Mouse (Mus musculus) neural tube, embryonic 11.5 days (tissue): ENCODE measurements around the gene Myt1l. TPM values are rescaled to one million over a fixed set of nuclear protein-coding genes. Genes with fewer than 3 reads are reported as not detected.
A peak's percentile ranks its signal among the peaks of the same experiment; 100 is the strongest.

Experiments used
- ATAC-seq: fragments of 200-750 bp; cut with Nextera tagmentation; 2 replicates; pipeline ENCODE4 v1.8.0; 2017; ENCODE audit warnings: moderate number of reproducible peaks, mild to moderate bottlenecking, moderate TSS enrichment, moderate library complexity; ENCODE audit not compliant: insufficient read depth, low FRiP score, low TSS enrichment
- DNase-seq: peaks from one replicate; pipeline ENCODE4 v3.0.0-alpha.2; 2015; ENCODE audit warnings: low spot score
- H3K27ac ChIP-seq: fragments of 300-500 bp; sonication (generic); 2 replicates; pipeline ENCODE4 v1.5.1; 2014; ENCODE audit warnings: low read depth, mild to moderate bottlenecking, low read length
- H3K27me3 ChIP-seq: fragments of 300-500 bp; sonication (generic); 2 replicates; pipeline ENCODE4 v1.6.1; 2014; ENCODE audit warnings: mild to moderate bottlenecking, low read length, mixed read lengths; ENCODE audit not compliant: control insufficient read depth, insufficient read depth
- H3K36me3 ChIP-seq: fragments of 300-500 bp; sonication (generic); 2 replicates; pipeline ENCODE4 v1.6.1; 2014; ENCODE audit warnings: mild to moderate bottlenecking, low read length, moderate library complexity, mixed read lengths; ENCODE audit not compliant: control insufficient read depth, insufficient read depth
- H3K4me1 ChIP-seq: fragments of 300-500 bp; sonication (generic); 2 replicates; pipeline ENCODE4 v1.6.1; 2014; ENCODE audit warnings: low read length, mixed read lengths; ENCODE audit not compliant: control insufficient read depth, insufficient read depth
- H3K4me2 ChIP-seq: fragments of 300-500 bp; sonication (generic); 2 replicates; pipeline ENCODE4 v1.6.1; 2014; ENCODE audit warnings: low read depth, mild to moderate bottlenecking, moderate library complexity
- H3K4me3 ChIP-seq: fragments of 300-500 bp; sonication (generic); 2 replicates; pipeline ENCODE4 v1.5.1; 2014; ENCODE audit warnings: low read depth, low read length
- H3K9ac ChIP-seq: fragments of 300-500 bp; sonication (generic); 2 replicates; pipeline ENCODE4 v1.6.1; 2014; ENCODE audit warnings: mild to moderate bottlenecking, low read length
- H3K9me3 ChIP-seq: fragments of 300-500 bp; sonication (generic); 2 replicates; pipeline ENCODE4 v1.6.1; 2016; ENCODE audit warnings: low read length; ENCODE audit not compliant: control insufficient read depth
- WGBS: fragments of 180-500 bp; shearing (Covaris S2); extraction: QIAGEN DNeasy Blood & Tissue Kit; methylation state at CpG from one replicate; pipeline ENCODE4 v1.1.7; 2014; 5-methylcytosine and 5-hydroxymethylcytosine counted together
- polyA plus RNA-seq: library from polyadenylated mRNA; unstranded; fragments of >200 nt; fragmentation: Nextera tagmentation; extraction: Ambion mirVana; gene quantifications from 2 replicates; pipeline ENCODE4 v1.2.1, GENCODE M21; 2014

The Myt1l gene
- polyA plus RNA-seq, 1 experiment from 2014 or later = 23.8 TPM

GRCm38 (mm10) chr12:29599916-29600315 lies 71.7 kb downstream of the Myt1l start:
- WGBS = 69% methylated on average over 6 of the region's 6 CpGs
- ATAC-seq (no peak), DNase-seq (no peak)

GRCm38 (mm10) chr12:29601223-29601622 lies 73.0 kb downstream of the Myt1l start:
- WGBS = 81% methylated on average over 6 of the region's 6 CpGs

More at GRCm38 (mm10) chr12:29599916-29600315, 71.7 kb downstream of the Myt1l start:
- H3K9ac ChIP-seq = no peak overlapping the region
- H3K36me3 ChIP-seq = no peaks in the 10 kb centered on the region
- H3K4me2 ChIP-seq = no peak overlapping the region
- no peaks in the 10 kb centered on the region for H3K27me3 ChIP-seq
- no peak overlapping the region for H3K4me3 ChIP-seq
- H3K27ac ChIP-seq = no peak overlapping the region
- no peaks in the 10 kb centered on the region for H3K9me3 ChIP-seq
- no peaks in the 10 kb centered on the region for H3K4me1 ChIP-seq

DNA sequence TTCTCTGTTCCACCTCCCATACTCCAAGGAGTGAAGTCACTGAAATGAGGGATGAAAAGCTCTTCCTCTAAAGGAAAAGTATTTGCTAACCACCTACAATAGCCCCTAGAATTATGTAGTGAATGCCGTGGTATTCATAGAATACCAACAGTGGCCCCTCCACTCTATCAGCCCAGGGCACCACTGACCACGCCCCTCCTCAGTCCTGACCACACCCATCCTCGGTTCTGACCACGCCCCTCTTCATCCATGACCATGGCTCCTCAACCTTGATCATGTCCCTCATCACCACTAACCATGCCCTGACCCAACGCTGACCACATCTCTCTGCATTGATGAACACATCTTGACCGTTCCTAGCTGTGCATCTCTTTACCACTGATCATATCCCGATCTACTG lies 76.5 kb downstream of the Myt1l start:
- H3K9ac ChIP-seq = no peak overlapping the region
- no peak overlapping the region for H3K4me3 ChIP-seq
- ATAC-seq (no peak), DNase-seq (no peak)
- H3K27ac ChIP-seq = no peak overlapping the region
- H3K4me2 ChIP-seq = no peak overlapping the region
- no peaks in the 10 kb centered on the region for H3K36me3 ChIP-seq
- WGBS = 90% methylated on average over 7 of the region's 7 CpGs
- H3K27me3 ChIP-seq = no peaks in the 10 kb centered on the region
- no peaks in the 10 kb centered on the region for H3K4me1 ChIP-seq
- H3K9me3 ChIP-seq = no peaks in the 10 kb centered on the region

More at GRCm38 (mm10) chr12:29601223-29601622, 73.0 kb downstream of the Myt1l start:
- H3K27ac ChIP-seq = no peak overlapping the region
- no peaks in the 10 kb centered on the region for H3K4me1 ChIP-seq
- H3K36me3 ChIP-seq = no peaks in the 10 kb centered on the region
- no peaks in the 10 kb centered on the region for H3K9me3 ChIP-seq
- H3K4me3 ChIP-seq = no peak overlapping the region
- H3K4me2 ChIP-seq = no peak overlapping the region
- ATAC-seq = no peak
- no peak overlapping the region for H3K9ac ChIP-seq
- H3K27me3 ChIP-seq = no peaks in the 10 kb centered on the region
- DNase-seq = no peak

GRCm38 (mm10) chr12:29605124-29605523 lies 76.9 kb downstream of the Myt1l start:
- Histone ChIP-seq H3K27ac (no peak overlapping the region), H3K4me1 (no peaks in the 10 kb centered on the region), H3K4me3 (no peak overlapping the region), H3K27me3 (no peaks in the 10 kb centered on the region), H3K4me2 (no peak overlapping the region), H3K36me3 (no peaks in the 10 kb centered on the region), H3K9ac (no peak overlapping the region), H3K9me3 (no peaks in the 10 kb centered on the region)
- no peak for DNase-seq
- ATAC-seq = no peak
- 91% methylated on average over 5 of the region's 5 CpGs for WGBS

GRCm38 (mm10) chr12:29606221-29606620 lies 78.0 kb downstream of the Myt1l start:
- no peaks in the 10 kb centered on the region for H3K36me3 ChIP-seq
- DNase-seq = no peak
- no peak overlapping the region for H3K27ac ChIP-seq
- WGBS = 83% methylated on average over 6 of the region's 6 CpGs
- H3K9me3 ChIP-seq = no peaks in the 10 kb centered on the region
- no peaks in the 10 kb centered on the region for H3K27me3 ChIP-seq
- no peak overlapping the region for H3K4me2 ChIP-seq
- no peak overlapping the region for H3K4me3 ChIP-seq
- H3K4me1 ChIP-seq = no peaks in the 10 kb centered on the region
- H3K9ac ChIP-seq = no peak overlapping the region
- ATAC-seq = no peak

DNA sequence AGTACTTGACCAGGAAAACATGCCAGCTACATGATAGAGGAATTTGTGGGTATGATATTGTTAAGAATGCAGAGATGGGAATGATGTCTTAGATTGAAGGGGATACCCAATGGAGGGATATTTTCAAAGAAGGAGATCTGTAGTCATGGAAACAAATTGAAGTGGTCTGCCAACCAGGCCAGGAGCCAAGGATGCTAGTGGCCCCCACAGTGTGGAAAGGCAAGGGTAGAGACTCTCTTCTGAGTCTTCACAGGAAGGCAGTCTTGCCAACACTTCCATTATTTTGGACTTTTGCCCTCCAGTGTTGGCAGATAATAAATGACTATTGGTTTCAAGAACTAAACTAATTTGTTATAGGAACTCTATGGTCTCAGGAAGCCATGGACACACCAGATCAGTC lies 89.6 kb downstream of the Myt1l start:
- H3K4me1 ChIP-seq = no peaks in the 10 kb centered on the region
- no peak for ATAC-seq
- no peak overlapping the region for H3K4me2 ChIP-seq
- DNase-seq = no peak
- no peak overlapping the region for H3K4me3 ChIP-seq
- no peak overlapping the region for H3K9ac ChIP-seq
- H3K27me3 ChIP-seq = no peaks in the 10 kb centered on the region
- H3K36me3 ChIP-seq = no peaks in the 10 kb centered on the region
- no peaks in the 10 kb centered on the region for H3K9me3 ChIP-seq
- H3K27ac ChIP-seq = no peak overlapping the region

DNA sequence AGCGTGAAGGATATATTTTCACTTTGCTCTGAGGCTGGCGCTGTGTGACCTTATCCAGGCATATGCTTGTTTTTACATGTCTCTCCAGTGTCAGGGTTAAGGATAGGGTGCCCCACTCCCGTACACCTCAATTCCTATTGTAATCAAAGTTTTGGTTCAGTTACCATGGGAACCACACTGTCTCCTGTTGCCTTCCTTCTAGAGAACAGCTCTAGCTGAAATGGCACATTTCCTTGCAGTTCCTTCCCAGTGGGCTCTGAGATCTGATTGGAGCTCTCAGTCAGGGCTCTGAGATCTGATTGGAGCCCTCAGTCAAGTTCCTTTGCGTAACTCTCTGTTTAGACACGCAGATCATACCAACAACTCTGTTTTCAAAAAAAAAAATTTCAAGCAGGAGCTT lies 93.3 kb downstream of the Myt1l start:
- H3K9me3 ChIP-seq = no peaks in the 10 kb centered on the region
- WGBS = 74% methylated on average over 5 of the region's 5 CpGs
- DNase-seq = no peak
- H3K36me3 ChIP-seq = no peaks in the 10 kb centered on the region
- no peak overlapping the region for H3K9ac ChIP-seq
- no peaks in the 10 kb centered on the region for H3K4me1 ChIP-seq
- no peak overlapping the region for H3K4me2 ChIP-seq
- ATAC-seq = no peak
- no peak overlapping the region for H3K27ac ChIP-seq
- H3K4me3 ChIP-seq = no peak overlapping the region
- no peaks in the 10 kb centered on the region for H3K27me3 ChIP-seq

DNA sequence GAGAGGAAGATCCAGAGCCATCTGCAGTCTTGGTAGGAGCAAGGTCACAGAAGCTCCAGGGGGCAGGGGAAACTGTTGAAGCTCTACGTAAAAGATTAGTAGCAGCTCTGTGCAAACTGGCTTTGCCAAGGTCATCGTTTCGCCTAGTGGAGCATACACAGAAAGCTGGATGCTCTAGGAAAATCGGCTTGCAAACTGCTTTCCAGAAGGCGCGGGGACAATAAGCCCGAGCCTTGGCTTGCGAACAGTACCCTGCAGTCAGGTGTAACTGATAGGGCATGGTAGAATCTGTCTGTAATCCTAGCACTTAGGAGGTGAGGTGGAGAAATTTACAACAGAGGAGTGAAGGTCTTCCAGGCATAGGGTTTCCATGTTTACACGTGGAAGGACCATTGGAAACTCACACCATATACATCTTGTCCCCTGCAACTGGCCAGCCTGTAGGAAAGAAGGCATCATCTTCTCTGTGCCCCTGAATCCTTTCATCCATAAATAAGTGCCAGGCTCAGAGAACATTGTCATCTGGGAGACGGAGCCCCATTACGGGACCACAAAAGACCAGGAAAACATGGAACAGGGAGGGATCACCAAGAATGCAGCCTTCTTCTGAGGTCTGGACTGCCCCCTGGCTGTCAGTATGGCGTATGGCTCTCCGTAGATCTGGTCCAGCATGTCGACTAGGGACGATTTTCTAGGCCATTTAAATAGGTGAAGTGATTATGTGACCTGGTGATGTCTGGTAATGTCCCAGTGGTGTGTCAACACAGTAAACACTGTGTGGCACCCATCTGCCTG lies 100.0 kb downstream of the Myt1l start:
- Histone ChIP-seq H3K27ac (no peak overlapping the region), H3K4me1 (no peaks in the 10 kb centered on the region), H3K9me3 (no peaks in the 10 kb centered on the region), H3K27me3 (no peaks in the 10 kb centered on the region), H3K36me3 (no peaks in the 10 kb centered on the region), H3K9ac (no peak overlapping the region), H3K4me3 (no peak overlapping the region), H3K4me2 (no peak overlapping the region)
- 71% methylated on average over 15 of the region's 15 CpGs for WGBS
- peak; percentile 39 for DNase-seq
- no peak for ATAC-seq

- Histone ChIP-seq H3K27ac (0 out of 2 replicates have a peak overlapping the region, but pooled peaks have one; percentile 27), H3K9me3 (no peaks in the 10 kb centered on the region), H3K9ac (no peak overlapping the region), H3K4me1 (no peaks in the 10 kb centered on the region), H3K4me3 (no peak overlapping the region), H3K4me2 (no peak overlapping the region), H3K27me3 (no peaks in the 10 kb centered on the region), H3K36me3 (no peaks in the 10 kb centered on the region)
- no peak for DNase-seq
- 72% methylated on average over 10 of the region's 10 CpGs for WGBS
- no peak for ATAC-seq
These were observed 101.8 kb downstream of the Myt1l start for GRCm38 (mm10) chr12:29629875-29630538.
